Mouse (Mus musculus) ovary, postnatal 10 days (tissue): ENCODE data around the gene Gjb5.
A peak's percentile ranks its signal among the peaks of the same experiment; 100 is the strongest.

Experiments
- DNase-seq: peaks from one replicate; pipeline ENCODE4 v3.0.0; 2022; ENCODE audit warnings: low spot score

The Gjb5 gene

GRCm38 (mm10) chr4:127349560-127350300 lies 8.3 kb downstream of the Gjb5 start:
- DNase-seq = no peak

GRCm38 (mm10) chr4:127345000-127345399 lies 13.0 kb downstream of the Gjb5 start:
- no peak for DNase-seq

- DNase-seq = no peak
Observed at GRCm38 (mm10) chr4:127341372-127341771, 16.6 kb downstream of the Gjb5 start.

GRCm38 (mm10) chr4:127337668-127338067 lies 20.3 kb downstream of the Gjb5 start:
- DNase-seq = no peak

DNA sequence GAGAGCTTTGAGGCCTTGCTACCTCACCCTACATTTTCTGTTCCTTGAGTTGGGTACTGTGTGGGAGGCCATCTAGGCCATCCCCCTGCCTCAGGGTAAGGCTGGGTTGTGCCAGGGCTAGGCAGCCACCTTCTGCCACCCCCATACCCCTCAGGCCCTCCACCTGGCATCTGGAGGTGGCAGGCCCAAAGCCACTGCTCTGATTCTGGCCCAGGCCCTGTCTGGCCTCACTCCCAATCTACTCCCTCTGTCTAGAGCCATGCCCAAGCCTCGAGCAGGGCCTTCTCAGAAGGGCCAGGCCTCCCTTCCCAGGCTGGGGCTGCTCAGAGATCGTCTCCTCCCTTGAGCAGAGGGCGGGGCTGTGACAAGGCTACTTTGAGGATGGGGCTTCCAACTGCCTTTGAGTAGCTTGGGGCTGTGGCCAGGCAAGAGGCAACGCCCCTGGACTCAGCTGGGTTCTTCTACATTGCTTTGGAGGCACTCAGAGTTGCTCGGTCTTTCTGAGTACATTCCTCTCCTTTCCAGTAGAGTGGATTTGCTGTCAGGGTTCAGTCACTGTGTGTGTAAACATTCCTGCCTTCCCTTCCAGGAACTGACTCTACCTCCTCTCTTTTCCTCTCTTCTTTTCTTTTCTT lies 23.0 kb downstream of the Gjb5 start:
- DNase-seq = no peak

- no peak for DNase-seq
Observed at GRCm38 (mm10) chr4:127331171-127331570, 26.8 kb downstream of the Gjb5 start.

DNA sequence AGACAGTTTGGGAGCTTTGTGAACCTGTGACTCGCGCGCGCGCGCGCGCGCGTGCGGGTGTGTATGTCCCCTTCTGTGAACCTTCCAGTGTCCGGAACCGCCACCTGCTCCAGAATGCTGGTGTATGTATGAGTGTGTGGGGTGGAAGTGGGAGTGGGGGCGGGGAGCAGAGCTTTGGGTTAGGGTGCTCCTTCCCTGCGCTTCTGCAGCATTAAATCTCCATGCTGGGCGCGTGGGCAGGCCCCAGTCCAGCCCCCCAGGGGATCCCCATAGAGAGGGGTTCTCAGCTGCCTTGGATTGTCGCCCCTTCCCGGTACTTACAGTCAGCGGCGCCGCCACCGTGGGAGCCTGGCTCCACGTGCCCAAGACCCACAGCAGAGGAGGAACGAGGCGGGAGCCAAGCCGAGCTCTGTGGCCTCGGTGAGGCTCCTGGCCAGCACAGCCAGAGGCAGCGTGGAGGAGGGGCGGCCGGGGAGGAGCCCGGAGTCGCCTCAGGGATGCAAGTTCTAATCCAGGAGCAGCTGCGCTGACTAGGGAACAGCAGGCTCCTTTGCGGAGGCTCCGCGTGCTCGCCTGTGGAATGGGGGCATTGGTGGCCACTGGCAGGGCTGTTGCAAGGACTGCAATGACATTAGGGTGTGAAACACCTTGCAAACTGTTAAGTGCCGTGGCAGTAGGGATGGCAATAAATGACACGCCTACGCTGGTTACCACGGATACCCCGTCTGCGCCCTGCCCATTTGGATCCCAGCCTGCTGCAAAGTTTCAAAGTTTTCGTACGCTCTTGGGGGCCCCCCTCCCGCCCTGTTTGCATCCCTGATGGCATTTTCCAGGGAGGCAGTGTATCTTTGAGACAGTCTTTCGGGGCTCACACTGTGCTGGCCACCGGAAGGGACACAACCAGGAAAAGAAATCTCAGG lies 27.5 kb downstream of the Gjb5 start, which contains the start of gene Gjb3:
Gjb3 (minus strand) TSS at position 664 of the 920 bp plus-strand sequence.
- DNase-seq = no peak

DNA sequence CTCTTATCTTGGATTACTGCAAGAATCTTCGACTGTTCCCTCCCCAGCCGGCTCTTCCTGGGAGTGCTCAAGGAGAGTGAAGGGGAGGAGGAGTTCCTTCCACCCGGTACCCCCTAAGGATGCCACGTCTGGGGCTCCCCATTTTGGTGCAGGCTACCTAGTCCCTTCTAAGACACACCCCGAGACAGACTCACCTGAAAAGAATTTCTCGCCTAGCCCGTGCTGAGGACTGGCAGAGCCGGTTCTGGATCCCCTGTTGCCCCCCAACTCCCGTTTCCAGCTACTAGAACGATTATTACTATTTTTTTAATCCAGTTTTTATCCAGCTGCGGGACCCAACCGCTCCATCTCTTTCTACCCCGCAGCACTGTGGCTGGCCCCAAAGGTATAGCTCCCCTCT lies 28.2 kb downstream of the Gjb5 start:
- DNase-seq = no peak

DNA sequence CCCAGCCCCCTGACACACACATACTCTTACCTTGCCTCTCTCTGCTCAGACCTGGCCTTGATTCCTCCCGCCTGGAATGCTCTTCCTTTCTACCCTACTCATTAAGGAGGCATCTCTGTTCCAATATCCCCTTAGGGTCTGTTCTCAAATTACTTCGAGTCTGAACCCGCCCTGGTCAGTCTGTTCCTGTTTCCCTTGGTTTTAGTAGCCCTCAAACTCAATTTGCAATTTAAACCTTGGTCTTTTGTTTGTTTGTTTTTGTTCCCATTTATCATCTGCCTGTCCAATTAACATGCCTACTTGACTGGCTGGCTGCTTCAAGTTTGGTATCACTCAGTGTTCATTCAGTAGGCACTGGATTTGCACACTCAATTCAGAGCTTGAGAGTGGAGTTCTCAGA lies 28.9 kb downstream of the Gjb5 start:
- no peak for DNase-seq

GRCm38 (mm10) chr4:127328378-127328777 lies 29.6 kb downstream of the Gjb5 start:
- DNase-seq = no peak

DNA sequence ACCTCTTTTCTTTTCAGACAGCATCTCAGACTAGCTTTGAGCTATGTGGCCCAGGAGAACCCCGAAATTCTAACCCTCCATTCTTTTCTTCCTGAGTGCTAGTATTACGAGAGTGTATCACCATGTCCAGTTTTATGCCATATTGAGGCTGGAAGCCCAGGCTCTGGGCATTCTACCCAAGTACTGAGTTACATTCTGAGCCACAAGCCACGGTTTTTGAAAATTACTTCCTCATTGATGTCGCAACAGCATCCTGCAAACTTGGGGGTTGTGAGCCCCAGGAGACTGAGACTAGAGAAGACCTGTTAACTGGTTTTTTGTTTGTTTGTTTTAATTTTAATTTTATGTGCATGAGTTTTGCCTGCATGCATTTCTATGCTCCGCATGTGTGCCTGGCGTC lies 30.2 kb downstream of the Gjb5 start:
- DNase-seq = no peak

GRCm38 (mm10) chr4:127327258-127327657 lies 30.7 kb downstream of the Gjb5 start:
- no peak for DNase-seq

GRCm38 (mm10) chr4:127325276-127325675 lies 32.7 kb downstream of the Gjb5 start:
- no peak for DNase-seq

GRCm38 (mm10) chr4:127324759-127325158 lies 33.2 kb downstream of the Gjb5 start:
- peak; percentile 46 for DNase-seq

- no peak for DNase-seq
Observed at GRCm38 (mm10) chr4:127324296-127324695, 33.7 kb downstream of the Gjb5 start.

DNA sequence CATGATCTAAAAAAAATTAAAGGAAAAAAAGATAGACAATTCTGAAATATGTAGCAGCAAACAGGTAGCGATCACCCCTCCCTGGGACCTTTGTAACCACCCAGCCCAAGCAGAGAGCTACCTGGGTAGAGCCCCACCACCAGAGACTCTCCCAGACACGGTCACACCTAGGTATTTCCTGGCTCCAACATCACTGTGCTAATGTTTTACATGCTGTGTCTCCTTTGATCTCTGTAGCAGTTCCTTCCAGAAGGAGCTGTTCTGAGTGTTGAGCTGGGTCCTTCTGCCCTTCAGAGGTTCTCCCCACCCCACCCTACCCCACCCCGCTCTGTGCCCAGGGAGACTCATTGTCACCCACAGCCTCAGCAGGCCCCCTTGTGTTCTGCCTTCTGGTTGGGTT lies 34.3 kb downstream of the Gjb5 start:
- no peak for DNase-seq

- no peak for DNase-seq
Observed at GRCm38 (mm10) chr4:127319613-127320012, 38.4 kb downstream of the Gjb5 start.

GRCm38 (mm10) chr4:127317143-127317542 lies 40.8 kb downstream of the Gjb5 start:
- DNase-seq = no peak

GRCm38 (mm10) chr4:127315753-127316152 lies 42.2 kb downstream of the Gjb5 start:
- no peak for DNase-seq

- DNase-seq = no peak
Observed at GRCm38 (mm10) chr4:127314585-127314984, 43.4 kb downstream of the Gjb5 start.

GRCm38 (mm10) chr4:127313861-127314260 lies 44.1 kb downstream of the Gjb5 start, which contains the start of gene Gja4:
Gene Gja4, minus strand, starts transcription at chr4:127314039.
- DNase-seq = peak; percentile 41

DNA sequence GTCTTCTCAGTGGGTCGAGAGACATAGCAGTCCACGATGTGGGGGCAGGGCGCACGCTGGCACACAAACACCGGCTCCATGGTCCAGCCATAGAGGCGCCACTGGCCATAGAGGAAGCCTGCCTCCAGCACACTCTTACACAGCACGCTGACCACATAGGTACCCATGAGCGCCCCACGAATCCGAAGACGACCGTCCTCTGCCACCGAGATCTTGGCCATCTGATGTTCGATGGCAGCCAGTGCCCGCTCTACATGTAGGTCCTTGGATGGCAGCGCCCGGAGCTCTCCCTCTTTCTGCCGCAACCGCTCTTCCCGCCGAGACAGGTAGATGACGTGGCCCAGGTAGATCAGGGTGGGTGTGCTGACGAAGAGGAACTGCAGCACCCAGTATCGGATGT lies 45.6 kb downstream of the Gjb5 start:
- DNase-seq = no peak

DNA sequence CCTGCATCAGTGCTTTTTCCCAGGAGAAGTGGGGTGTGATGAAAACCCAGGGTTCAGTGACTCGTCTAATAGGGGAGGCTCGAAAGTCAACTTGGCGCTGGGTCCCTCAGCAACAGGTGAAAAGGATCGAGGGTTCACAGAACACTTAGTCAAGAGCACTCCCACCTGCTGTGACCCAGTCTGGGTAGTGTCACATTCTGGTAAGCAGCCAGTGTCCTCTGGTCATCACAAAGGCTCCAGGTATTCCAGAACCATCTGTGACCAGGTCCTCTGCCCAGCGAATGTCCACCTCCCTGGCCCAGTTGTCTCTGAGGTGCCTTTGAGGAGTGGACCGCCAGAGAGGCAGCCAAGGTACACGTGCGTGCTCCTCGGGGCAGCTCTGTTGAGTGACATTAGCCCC lies 46.4 kb downstream of the Gjb5 start:
- DNase-seq = no peak
